Mouse (Mus musculus): ENCODE results near the gene Fzd10. TPM values are rescaled to one million over a fixed set of nuclear protein-coding genes. Genes with fewer than 3 reads are reported as not detected.

Fzd10 gene
- not detected in 4 replicates for total RNA-seq (2023; ENCODE audit: inconsistent age)

GRCm38 (mm10) chr5:128600072-128601021, at the start of gene Fzd10:
Gene Fzd10 (plus strand): TSS chr5:128600844.

Other genes with a start within 250 kb of the Fzd10 start
- gene Tmem132d, start 167.8 kb upstream of the Fzd10 start, total RNA-seq (2023; ENCODE audit: inconsistent age), result not detected in 4 replicates
- gene Piwil1, start 101.7 kb downstream of the Fzd10 start, total RNA-seq (2023; ENCODE audit: inconsistent age), result not detected in 4 replicates

Measured in B cell, adult (primary cell).